Mouse (Mus musculus): ENCODE measurements around the gene Trio. TPM values are rescaled to one million over a fixed set of nuclear protein-coding genes. Genes with fewer than 3 reads are reported as not detected.

Gene Trio
- polyA plus RNA-seq, 1 experiment = 0.03 TPM

DNA sequence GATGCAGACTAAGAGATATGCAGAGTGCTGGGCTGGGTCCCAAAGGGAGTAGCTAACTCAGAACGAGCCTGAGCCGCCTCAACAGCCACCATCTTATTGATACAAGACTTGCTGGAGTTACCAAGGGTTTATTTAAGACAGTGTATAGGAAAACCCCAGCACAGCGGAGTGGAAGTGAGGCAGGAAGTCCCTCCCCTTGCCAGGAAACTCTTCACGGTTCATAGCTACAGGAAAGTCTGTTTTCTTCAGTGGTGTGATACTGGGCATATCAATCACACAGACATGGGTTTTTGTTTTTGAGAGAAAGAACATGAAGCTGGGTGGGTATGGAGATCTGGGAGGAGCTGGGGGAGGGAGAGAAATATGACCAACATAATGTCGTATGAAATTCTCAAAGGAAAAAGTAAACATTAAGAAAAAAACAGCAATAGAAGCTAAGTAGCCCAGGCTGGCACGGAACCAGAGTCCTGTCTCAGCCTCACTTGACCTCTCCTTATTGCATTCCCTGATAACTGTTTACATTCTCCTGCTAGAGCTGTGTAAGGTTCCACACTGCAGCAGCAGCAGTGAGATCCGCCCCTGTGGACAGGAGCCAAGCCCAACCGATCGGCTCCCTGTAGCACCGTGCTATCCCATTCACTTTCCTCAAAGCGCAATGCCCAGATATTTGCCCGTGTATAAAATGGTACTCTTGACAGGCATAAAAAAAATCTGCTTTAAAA is 240.2 kb downstream of the Trio start:
- no peak for TF ChIP-seq TAL1 (IDR thresholded peaks at IDR 0.05; ENCODE audit: low read length)
- no peak for TF ChIP-seq GATA1 (IDR thresholded peaks at IDR 0.05; ENCODE audit: low read length)
- Histone ChIP-seq H3K9me3 (ENCODE audit: control insufficient read depth, low read length) (no peaks in the 10 kb centered on the region), H3K4me3 (replicated peaks) (no peak overlapping the region)

DNA sequence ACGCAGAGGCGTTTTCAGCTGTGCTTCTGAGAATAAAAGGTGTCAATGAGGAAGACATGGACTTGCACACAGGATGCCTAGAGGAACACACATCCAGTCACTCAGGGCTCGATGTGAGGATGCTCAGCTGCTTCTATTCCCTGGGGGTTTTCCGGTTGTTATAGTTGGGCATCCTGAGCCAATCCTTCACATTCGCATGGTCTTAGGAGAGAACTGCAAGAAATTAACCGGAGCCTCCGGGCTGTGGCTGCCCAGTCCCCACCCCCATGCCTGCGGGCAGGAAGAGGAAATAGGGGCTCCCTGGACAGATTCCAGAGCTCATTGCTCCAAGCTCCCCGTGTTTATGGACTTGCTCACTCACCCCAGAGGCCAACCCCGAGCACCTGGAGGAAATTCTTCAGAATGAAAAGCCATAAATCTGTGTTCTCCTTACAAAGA is 241.5 kb downstream of the Trio start:
- no peaks in the 10 kb centered on the region for H3K9me3 ChIP-seq (ENCODE audit: control insufficient read depth, low read length)
- no peak overlapping the region for H3K4me3 ChIP-seq (replicated peaks)
- peaks cover 9% of the 10 kb centered on the region for H3K27me3 ChIP-seq (ENCODE audit: control insufficient read depth)
- TF ChIP-seq TAL1 (IDR thresholded peaks at IDR 0.05; ENCODE audit: low read length) (no peak), GATA1 (IDR thresholded peaks at IDR 0.05; ENCODE audit: low read length) (no peak)
- no peaks in the 10 kb centered on the region for H3K4me1 ChIP-seq (ENCODE audit: control insufficient read depth)
- no peaks in the 10 kb centered on the region for H3K36me3 ChIP-seq (ENCODE audit: control insufficient read depth)

More for the DNA sequence above, 240.2 kb downstream of the Trio start:
- peaks cover 9% of the 10 kb centered on the region for H3K27me3 ChIP-seq (ENCODE audit: control insufficient read depth)
- H3K36me3 ChIP-seq (ENCODE audit: control insufficient read depth) = no peaks in the 10 kb centered on the region
- H3K4me1 ChIP-seq (ENCODE audit: control insufficient read depth) = no peaks in the 10 kb centered on the region

DNA sequence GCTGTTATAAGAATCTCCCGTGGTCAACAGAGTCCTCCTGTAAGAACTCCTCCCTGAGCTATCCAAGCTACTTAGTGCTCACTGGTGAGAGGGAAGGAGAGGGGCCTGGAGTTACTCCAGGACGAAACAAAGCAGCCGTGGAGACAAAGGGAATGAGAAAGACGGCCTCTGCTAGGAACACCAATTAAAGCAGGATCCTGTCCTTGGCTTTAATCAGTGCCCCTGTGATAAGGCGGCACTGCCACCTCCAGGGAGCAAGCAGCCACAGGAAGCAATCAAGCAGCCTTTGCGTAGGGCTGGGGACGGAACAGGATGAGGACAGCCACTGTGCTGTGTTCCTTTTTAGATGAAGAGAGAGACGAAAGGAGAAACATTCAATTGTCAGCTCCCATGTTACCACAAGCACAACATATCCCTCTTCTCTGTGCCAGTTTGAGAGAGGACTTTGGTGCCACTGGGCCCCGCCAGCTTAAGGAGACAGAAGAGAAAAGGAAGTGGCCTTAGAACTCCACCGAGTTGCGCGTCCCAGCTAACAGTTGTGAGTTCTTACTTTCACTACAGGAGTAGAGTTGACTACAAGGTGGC is 242.0 kb downstream of the Trio start:
- Histone ChIP-seq H3K9me3 (ENCODE audit: control insufficient read depth, low read length) (no peaks in the 10 kb centered on the region), H3K4me1 (ENCODE audit: control insufficient read depth) (no peaks in the 10 kb centered on the region), H3K36me3 (ENCODE audit: control insufficient read depth) (no peaks in the 10 kb centered on the region), H3K4me3 (replicated peaks) (no peak overlapping the region), H3K27me3 (ENCODE audit: control insufficient read depth) (peaks cover 9% of the 10 kb centered on the region)
- no peak for TF ChIP-seq TAL1 (IDR thresholded peaks at IDR 0.05; ENCODE audit: low read length)
- TF ChIP-seq GATA1 (IDR thresholded peaks at IDR 0.05; ENCODE audit: low read length) = no peak

DNA sequence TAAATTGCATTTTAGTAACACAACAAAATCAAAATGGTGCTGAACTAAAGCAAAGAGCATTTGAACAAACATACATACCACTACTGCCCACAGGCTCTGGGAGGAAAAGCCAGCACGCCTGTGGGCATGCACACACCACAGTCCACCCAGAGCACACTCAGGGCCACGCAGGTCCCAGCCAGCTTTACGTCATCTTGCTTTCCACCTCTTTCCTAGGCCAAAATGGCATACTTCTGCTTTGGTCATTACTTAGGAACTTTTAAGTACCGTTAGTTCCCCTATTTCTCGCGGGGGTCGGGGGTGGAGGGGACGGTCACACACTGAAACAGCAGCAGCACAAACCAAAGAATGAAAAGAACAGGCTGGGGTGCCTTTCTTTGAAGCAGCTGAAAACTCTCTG is 242.6 kb downstream of the Trio start:
- Histone ChIP-seq H3K4me3 (replicated peaks) (no peak overlapping the region), H3K27me3 (ENCODE audit: control insufficient read depth) (peaks cover 9% of the 10 kb centered on the region), H3K9me3 (ENCODE audit: control insufficient read depth, low read length) (no peaks in the 10 kb centered on the region), H3K4me1 (ENCODE audit: control insufficient read depth) (no peaks in the 10 kb centered on the region), H3K36me3 (ENCODE audit: control insufficient read depth) (no peaks in the 10 kb centered on the region)
- TF ChIP-seq GATA1 (IDR thresholded peaks at IDR 0.05; ENCODE audit: low read length) = no peak
- TF ChIP-seq TAL1 (IDR thresholded peaks at IDR 0.05; ENCODE audit: low read length) = no peak

DNA sequence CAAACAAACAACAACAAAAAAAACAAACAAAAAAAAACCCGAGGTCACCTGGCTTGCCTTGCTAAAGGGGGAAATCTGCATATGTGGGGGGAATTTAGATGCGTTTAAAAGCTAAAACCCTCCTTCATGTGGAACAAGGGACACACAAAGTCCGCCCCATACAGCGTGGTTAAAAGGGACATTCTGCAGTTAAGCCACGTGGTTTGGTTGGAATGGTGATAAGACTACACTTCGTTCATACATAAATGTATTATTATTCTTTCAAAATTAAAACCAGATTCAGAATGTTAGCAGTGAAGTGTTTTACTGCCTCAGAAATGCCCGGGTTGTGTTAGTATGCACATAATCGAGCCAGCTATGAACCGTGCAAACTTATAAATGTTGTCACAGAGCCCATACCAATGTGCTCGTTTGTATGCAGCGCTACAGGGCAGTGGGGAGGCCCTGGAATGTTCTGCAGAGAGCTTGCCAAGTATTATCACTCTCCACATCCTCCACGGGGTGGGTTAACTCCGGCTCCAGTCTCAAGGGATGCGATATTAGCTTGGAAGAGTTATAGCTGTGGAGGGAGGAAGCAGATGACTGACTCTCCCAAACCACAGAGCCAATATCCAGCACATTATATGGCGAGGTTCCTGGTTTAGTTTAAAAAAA is 243.1 kb downstream of the Trio start:
- Histone ChIP-seq H3K4me1 (ENCODE audit: control insufficient read depth) (no peaks in the 10 kb centered on the region), H3K27me3 (ENCODE audit: control insufficient read depth) (peaks cover 9% of the 10 kb centered on the region), H3K36me3 (ENCODE audit: control insufficient read depth) (no peaks in the 10 kb centered on the region), H3K9me3 (ENCODE audit: control insufficient read depth, low read length) (no peaks in the 10 kb centered on the region), H3K4me3 (replicated peaks) (no peak overlapping the region)
- no peak for TF ChIP-seq TAL1 (IDR thresholded peaks at IDR 0.05; ENCODE audit: low read length)
- TF ChIP-seq GATA1 (IDR thresholded peaks at IDR 0.05; ENCODE audit: low read length) = no peak

DNA sequence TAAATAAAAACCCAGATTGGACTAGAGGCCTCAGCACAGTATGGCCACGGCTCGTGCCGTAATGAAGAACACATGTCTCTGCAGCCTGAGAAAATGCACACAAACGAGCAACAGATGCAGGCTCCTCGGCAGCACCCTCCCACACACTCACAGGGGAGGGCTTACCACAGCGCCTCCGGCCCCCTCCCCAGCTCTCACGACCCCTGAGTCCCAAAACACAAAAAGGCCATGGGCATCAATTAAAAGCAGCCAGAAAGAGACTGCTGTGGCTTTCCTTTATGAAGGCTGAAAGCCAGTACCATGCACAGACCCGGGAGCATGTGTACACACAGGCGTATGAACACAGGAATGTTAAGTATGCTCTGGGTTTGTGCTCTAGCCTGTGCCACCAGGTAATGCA is 245.8 kb downstream of the Trio start:
- H3K4me1 ChIP-seq (ENCODE audit: control insufficient read depth) = no peaks in the 10 kb centered on the region
- no peak overlapping the region for H3K4me3 ChIP-seq (replicated peaks)
- no peaks in the 10 kb centered on the region for H3K36me3 ChIP-seq (ENCODE audit: control insufficient read depth)
- TF ChIP-seq GATA1 (IDR thresholded peaks at IDR 0.05; ENCODE audit: low read length) (no peak), TAL1 (IDR thresholded peaks at IDR 0.05; ENCODE audit: low read length) (no peak)
- H3K9me3 ChIP-seq (ENCODE audit: control insufficient read depth, low read length) = no peaks in the 10 kb centered on the region
- peaks cover 9% of the 10 kb centered on the region for H3K27me3 ChIP-seq (ENCODE audit: control insufficient read depth)

DNA sequence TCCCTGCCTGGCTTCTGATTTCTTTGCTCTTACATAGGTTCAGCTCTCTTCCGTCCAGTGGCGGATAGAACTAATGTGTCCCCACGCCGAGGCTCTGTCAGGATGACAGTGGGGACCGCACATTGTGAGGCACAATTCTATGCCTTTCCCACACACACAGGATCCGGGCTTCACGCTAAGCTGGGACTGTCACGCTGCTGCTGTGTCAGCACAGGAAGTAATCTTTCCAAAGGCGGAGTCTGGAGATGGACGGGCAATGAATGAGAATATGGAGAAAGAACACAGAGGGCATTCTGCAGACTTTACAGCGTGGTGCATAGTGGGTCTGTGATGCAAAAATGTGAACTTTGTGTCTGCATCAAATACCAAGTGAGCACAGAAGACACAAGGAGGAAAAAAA is 246.2 kb downstream of the Trio start:
- TF ChIP-seq GATA1 (IDR thresholded peaks at IDR 0.05; ENCODE audit: low read length) (no peak), TAL1 (IDR thresholded peaks at IDR 0.05; ENCODE audit: low read length) (no peak)
- H3K4me3 ChIP-seq (replicated peaks) = no peak overlapping the region
- H3K4me1 ChIP-seq (ENCODE audit: control insufficient read depth) = no peaks in the 10 kb centered on the region
- no peaks in the 10 kb centered on the region for H3K9me3 ChIP-seq (ENCODE audit: control insufficient read depth, low read length)
- H3K36me3 ChIP-seq (ENCODE audit: control insufficient read depth) = no peaks in the 10 kb centered on the region
- peaks cover 9% of the 10 kb centered on the region for H3K27me3 ChIP-seq (ENCODE audit: control insufficient read depth)

DNA sequence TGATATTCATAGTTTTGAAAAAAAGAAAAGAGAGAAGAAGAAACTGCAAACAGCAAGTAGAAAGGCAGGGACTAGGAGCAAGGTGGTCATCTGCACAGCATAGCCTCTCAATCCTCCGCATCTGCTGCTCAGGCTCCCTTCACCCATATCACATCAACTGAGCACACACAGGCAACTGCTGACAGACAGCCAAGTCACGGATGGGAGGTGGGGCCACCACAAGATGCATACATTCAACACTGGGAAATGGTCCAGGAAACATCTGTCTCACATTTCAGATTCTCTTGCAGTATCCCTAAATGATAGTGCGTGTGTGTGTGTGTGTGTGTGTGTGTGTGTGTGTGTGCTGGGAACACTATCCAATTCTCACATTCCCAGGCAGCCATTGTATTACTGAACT is 247.4 kb downstream of the Trio start:
- no peaks in the 10 kb centered on the region for H3K9me3 ChIP-seq (ENCODE audit: control insufficient read depth, low read length)
- TF ChIP-seq GATA1 (IDR thresholded peaks at IDR 0.05; ENCODE audit: low read length) = no peak
- TF ChIP-seq TAL1 (IDR thresholded peaks at IDR 0.05; ENCODE audit: low read length) = no peak
- no peaks in the 10 kb centered on the region for H3K4me1 ChIP-seq (ENCODE audit: control insufficient read depth)
- no peaks in the 10 kb centered on the region; the same call in 1 of the 2 replicates for H3K27me3 ChIP-seq (ENCODE audit: control insufficient read depth)
- H3K36me3 ChIP-seq (ENCODE audit: control insufficient read depth) = no peaks in the 10 kb centered on the region; the same call in 1 of the 2 replicates
- no peak overlapping the region for H3K4me3 ChIP-seq (replicated peaks)

DNA sequence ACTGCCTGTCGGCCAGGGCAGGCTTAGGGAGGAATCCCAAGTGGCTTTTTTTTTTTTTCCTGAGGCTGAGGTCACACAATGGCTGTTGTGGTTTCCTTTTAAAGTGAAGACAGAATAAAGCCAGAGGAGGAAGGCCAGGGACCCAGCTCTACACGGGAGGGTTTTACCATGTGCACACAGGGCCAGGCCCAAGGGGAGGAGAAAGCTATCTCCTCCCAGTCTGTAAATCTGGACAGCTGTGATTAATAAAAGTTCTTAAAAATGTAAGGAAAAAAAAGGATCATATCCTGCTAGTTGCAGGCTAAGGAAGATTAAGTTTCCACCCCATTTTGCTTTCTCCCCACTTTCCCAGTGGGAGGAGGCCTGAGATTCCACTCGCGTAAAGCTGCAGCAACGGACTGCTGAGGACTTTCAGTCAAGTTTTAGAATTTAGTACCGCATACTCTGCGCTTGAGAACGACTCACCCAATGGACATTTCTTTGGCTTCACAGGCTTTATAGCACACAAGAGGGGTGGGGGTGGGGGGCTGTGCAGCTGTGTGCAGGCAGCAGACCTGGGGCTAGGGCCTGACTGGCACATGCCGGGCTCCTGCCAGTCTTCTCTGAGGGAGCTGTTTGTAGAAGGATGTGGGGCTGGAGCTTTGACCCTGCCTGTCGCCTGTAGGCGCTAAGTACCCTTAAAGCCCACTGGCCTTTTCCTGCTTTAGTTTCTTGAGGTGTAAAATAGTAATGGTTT is 248.0 kb downstream of the Trio start:
- H3K27me3 ChIP-seq (ENCODE audit: control insufficient read depth) = no peaks in the 10 kb centered on the region
- H3K4me3 ChIP-seq (replicated peaks) = no peak overlapping the region
- H3K36me3 ChIP-seq (ENCODE audit: control insufficient read depth) = peaks cover 3% of the 10 kb centered on the region; the same call in 1 of the 2 replicates
- H3K9me3 ChIP-seq (ENCODE audit: control insufficient read depth, low read length) = no peaks in the 10 kb centered on the region
- no peaks in the 10 kb centered on the region for H3K4me1 ChIP-seq (ENCODE audit: control insufficient read depth)
- TF ChIP-seq GATA1 (IDR thresholded peaks at IDR 0.05; ENCODE audit: low read length) = no peak
- TF ChIP-seq TAL1 (IDR thresholded peaks at IDR 0.05; ENCODE audit: low read length) = no peak
